Mouse (Mus musculus) G1E-ER4 (cell line): ENCODE results near the gene Dlx4. TPM values are rescaled to one million over a fixed set of nuclear protein-coding genes. Genes with fewer than 3 reads are reported as not detected.

ENCODE experiments used
- GATA1 ChIP-seq: IDR thresholded peaks from one replicate; pipeline ENCODE4 v1.8.0; 2012; ENCODE audit warnings: low read length, inconsistent platforms
- polyA plus RNA-seq: library from polyadenylated mRNA; stranded (reverse); fragments of >175 nt; gene quantifications from 2 replicates; pipeline ENCODE4 v1.2.3, GENCODE M21; 2012

Dlx4 gene
- polyA plus RNA-seq, 1 experiment = not detected

DNA sequence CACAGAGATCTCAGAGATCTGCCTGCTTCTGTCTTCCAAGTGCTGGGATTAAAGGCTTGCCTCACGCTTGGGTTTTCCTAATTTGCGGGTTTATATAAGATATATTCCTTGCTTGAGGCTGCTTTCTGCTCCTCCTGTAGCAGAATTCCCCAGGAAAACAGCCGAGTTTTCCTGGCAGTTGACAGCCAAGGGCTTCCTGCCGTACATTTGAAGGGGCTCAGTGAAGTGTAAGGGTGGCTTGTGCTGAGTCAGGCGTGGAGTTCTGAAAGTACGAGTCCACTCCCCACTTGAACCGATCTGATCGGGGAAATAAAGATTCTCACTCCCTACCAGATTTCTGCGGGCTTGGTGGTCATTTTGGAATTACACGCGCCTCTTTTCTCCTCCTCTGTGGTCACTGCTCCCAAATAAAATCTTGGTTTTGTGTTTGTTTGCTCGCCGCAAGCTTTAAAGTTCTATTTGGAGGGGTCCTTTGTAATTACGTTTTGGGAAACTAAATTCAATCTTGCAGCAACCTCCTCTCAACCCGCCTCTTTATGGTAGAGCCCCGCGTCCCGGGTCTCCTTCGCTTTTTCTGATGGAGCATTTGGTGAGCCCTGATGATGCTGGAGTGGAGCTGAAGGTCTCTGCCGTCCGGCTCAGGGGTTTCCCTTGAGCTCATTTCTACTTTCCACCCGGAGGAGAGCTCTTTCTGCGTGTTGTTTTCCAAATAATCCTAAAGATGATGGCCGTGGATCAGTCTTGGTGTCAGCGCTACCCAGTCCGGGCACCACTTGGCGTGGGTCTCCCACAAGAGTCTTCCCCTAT lies 3.6 kb upstream of the Dlx4 start:
- no peak for TF ChIP-seq GATA1

- TF ChIP-seq GATA1 = no peak
Observed at GRCm38 (mm10) chr11:95148754-95149153, 2.7 kb upstream of the Dlx4 start.

GRCm38 (mm10) chr11:95144946-95145483 lies 1.0 kb downstream of the Dlx4 start:
- no peak for TF ChIP-seq GATA1

- TF ChIP-seq GATA1 = no peak
Observed at GRCm38 (mm10) chr11:95144091-95144945, 1.7 kb downstream of the Dlx4 start.

- no peak for TF ChIP-seq GATA1
Observed at GRCm38 (mm10) chr11:95143663-95144062, 2.4 kb downstream of the Dlx4 start.

- TF ChIP-seq GATA1 = no peak
Observed at GRCm38 (mm10) chr11:95142980-95143575, 3.0 kb downstream of the Dlx4 start.

GRCm38 (mm10) chr11:95142258-95142657 lies 3.8 kb downstream of the Dlx4 start:
- no peak for TF ChIP-seq GATA1

GRCm38 (mm10) chr11:95139871-95140270 lies 6.2 kb downstream of the Dlx4 start:
- no peak for TF ChIP-seq GATA1

DNA sequence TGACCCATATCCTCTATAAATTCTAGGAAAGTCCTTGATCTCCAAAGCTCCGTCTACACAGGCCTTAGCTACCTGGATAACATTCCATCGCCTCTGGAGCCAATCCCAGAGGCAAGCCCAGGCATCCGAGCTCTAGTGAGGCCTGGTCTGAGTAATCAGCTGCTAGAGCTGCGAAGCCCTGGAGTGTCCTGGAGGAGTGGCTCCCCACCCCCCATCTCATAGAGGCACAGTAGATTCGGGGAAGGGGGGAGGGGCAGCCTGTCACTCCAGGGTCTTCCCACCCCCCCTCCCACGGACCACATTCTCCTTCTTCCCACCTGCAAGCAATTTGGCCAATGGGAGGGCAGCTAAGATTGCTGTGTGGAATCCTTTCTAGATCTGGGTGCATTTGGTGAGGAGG lies 8.8 kb downstream of the Dlx4 start:
- no peak for TF ChIP-seq GATA1

DNA sequence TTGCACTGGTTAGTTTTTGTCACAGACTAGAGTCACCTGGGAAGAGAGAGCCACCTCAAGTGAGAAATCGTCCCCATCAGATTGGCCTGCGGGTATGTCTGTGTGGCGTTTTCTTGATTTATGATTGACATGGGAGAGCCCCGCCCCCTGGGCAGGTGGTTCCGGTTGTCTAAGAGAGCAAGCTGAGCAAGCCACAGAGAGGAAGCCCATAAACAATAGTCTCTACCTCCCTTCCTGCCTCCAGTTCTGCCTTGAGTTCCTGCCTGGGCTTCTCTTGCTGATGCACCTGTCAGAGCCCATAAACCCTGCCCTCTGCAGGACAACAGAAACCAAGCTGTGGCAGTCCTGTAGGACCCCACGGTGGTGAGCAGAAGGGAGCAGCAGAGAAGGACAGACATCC lies 12.7 kb downstream of the Dlx4 start:
- TF ChIP-seq GATA1 = no peak

DNA sequence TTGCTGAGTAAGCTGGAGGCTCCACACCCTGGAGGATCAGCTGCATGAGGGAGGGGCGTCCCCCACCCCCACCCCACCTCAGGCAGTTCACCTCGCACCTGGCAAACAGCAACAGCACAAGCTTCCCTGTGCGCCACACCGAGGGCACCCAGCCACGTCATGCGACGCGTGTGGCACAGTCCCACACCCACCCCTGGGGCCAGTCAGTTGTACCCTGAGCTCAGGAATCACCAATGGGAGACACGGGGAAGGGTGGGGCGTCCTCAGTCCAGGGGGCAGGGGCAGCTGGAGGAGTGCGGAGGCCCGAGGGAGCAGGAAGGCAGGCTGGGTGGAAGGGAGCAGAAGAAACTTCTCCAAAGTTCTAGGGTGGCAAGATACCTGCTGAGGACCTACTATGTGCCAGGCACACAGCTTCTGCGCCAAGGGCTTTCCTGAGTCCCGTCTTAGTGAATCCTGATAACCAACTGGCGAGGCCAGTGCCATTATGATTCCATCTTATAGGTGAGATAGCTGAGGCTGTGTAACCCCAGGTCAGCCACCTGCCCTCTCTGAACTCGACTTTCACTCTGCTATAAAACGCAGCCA lies 15.3 kb downstream of the Dlx4 start:
- no peak for TF ChIP-seq GATA1

DNA sequence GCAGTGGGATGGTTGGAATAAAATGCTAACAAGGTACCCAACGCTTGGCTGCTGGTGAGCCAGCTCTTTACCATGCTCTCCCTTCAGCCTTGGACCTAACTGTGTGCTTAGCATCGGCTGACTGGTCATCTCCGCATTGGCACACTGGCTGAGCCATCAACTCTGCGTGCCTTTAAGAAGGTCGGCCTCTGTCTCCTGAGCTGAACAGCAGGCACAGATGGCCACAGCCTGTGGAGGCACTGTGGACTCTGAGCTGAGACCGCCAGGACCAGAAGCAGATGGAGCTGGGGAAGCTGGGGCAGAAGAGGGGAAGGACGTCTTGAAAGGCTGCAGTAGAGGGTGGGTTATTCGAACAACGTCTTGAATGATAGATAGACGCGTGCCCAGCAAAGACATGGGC lies 17.7 kb downstream of the Dlx4 start:
- no peak for TF ChIP-seq GATA1

DNA sequence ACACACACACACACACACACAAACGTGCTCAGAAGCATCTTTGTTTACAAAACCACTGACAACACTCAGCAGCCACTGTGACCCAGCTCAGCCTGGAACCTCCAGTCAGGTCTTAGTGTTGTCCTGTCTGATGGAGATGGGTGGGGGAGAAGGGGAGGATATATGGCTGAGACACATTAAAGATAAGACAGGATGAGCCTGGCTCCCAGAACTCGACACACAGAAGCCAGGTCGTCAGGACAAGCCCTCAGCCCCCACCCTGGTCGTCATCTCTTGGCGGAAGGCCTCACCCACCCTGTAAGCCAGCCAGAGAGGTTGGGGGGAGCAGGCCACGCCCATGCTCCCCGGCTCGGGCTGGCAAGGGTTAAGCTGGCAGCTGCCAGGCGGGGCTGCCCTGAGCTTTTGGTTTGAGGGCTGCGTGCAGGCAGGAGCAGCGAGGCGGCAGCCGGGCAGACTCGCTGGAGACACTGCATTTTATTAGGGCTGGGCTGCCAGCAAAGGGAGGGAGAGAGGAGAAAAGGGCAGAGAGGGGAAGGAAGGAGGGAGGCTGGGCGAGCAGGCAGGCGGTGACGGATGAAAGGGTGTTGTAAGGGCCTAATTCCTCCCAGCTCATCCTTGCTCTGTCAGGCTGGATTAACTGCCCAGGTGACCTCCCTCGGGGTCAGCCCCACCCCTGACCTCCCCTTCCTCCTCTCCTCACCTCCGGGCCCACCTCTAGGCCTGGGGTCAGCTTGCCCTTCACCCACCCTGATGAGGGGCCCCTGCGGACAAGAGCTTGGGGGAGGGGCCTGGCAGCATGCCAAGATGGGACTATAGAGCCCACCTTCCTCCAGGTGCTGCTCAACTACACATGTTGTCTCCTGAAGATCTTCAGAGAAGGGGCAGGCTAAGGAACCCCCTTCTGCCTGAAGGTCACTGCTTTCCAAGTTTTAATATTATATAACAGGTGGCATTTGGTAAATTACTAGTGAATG lies 19.5 kb downstream of the Dlx4 start:
- TF ChIP-seq GATA1 = no peak

GRCm38 (mm10) chr11:95125366-95125948 lies 20.6 kb downstream of the Dlx4 start:
- TF ChIP-seq GATA1 = no peak
